Mouse (Mus musculus): Measurements from ENCODE around the gene Cd3eap.

Gene Cd3eap

DNA sequence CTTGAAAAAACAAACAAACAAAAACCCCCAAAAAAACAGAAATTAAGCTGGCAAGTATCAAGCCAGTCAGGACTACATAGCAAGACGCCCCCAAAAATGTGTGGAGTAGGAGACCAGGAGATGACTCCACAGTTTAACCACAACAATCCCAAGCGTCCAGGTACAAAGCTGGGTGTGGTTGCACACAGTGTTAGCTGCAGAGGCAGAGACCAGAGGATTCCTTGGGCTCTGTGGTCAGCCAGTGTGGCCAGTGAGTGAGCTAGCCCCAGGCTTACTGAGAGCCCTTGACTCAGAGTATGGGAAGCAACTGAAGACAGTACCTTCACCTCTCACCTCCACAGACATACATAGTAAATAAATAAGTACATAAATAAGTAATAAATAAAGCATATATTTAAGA lies 27.4 kb downstream of the Cd3eap start:
- DNase-seq (ENCODE audit: low read depth, low spot score) = no peak

DNA sequence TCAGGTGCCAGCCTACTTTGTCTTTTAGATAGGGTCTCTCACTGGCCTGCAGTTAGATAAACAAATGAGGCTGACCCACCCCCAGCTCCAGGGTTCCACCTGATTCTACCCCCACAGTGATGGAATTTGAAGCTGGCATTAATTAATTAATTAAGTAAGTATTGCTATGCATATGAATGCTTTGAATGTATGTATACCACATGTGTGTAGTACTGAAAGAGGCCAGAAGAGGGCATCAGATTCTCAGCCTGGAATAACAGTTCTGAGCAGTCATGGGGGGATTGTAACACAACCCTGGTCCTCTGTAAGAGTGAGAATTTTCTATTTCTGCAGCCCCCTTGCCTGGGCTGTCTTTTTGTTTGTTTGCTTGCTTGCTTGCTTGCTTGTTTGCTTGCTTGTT lies 30.9 kb downstream of the Cd3eap start:
- DNase-seq (ENCODE audit: low read depth, low spot score) = no peak

- no peak for DNase-seq (ENCODE audit: low read depth, low spot score)
Observed at GRCm38 (mm10) chr7:19327782-19328181, 31.5 kb downstream of the Cd3eap start.

GRCm38 (mm10) chr7:19327128-19327527 lies 32.2 kb downstream of the Cd3eap start:
- DNase-seq (ENCODE audit: low read depth, low spot score) = peak; percentile 96

- DNase-seq (ENCODE audit: low read depth, low spot score) = peak; percentile 84
Observed at GRCm38 (mm10) chr7:19326359-19326758, 32.9 kb downstream of the Cd3eap start.

DNA sequence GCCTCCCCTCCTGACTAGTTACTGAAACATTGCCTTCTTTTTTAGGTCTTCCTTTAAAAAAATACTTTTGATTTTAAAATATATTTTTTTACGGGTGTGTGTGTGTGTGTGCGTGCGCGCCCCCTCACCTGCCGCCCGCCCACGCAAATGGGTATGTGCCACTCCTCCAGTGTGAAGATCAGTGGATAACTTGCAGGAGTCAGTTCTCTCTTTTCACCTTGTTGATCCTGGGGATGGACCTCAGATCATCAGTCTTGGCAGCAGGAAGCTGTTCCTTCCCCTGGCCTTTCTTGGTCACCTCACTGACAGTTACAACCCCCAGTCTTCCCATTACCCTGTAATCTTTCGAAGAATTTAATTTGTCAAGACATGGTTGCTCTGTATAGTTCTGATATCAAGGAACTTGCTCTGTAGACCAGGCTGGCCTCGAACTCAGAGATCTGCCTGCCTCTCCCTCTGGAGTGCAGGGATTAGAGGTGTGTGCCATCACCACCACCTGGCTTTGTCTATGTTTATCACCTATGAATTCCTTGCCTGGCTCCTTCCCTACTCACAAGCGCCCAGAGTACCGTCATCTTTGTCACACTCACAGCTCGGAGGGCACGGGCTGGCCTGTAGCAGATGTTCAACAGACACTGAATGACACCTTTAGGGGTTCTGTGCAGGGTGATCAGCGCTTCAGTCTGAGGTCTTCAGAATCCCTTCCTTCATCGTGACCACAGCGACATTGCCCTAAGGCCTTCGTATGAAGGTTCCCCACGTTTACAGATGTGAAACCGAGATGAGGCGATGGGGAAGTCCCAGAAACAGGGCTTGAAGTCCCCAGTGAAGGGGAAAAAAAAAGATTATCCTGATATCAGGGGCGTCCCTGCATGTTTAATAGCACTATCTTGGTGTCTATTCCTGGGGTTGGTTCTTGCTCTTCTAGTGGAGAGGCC lies 33.8 kb downstream of the Cd3eap start:
- no peak for DNase-seq (ENCODE audit: low read depth, low spot score)

DNA sequence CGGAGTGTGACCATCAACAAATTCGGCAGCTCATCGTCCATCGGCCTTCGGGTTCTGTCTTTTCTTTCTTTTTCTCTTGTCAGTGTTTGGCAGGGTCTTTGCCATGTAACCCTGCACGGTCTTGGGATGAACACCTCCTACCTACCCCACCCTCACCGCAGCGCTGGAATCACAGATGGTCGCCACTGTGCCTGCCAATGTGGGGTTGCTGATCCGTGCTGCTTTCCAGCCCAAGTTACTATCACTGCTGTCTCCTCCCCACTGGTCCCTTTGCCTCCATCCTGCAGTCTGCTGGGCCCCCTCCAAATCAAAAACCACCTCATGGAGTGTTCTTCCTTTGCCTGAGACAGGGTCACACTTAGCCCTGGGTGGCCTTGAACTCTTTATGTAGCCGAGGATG lies 35.1 kb downstream of the Cd3eap start:
- no peak for DNase-seq (ENCODE audit: low read depth, low spot score)

GRCm38 (mm10) chr7:19322489-19322888 lies 36.8 kb downstream of the Cd3eap start:
- no peak for DNase-seq (ENCODE audit: low read depth, low spot score)

- DNase-seq (ENCODE audit: low read depth, low spot score) = no peak
Observed at GRCm38 (mm10) chr7:19321464-19321863, 37.8 kb downstream of the Cd3eap start.

GRCm38 (mm10) chr7:19320637-19321036 lies 38.6 kb downstream of the Cd3eap start:
- no peak for DNase-seq (ENCODE audit: low read depth, low spot score)

- DNase-seq (ENCODE audit: low read depth, low spot score) = peak; percentile 98
Observed at GRCm38 (mm10) chr7:19319906-19320305, 39.4 kb downstream of the Cd3eap start.

DNA sequence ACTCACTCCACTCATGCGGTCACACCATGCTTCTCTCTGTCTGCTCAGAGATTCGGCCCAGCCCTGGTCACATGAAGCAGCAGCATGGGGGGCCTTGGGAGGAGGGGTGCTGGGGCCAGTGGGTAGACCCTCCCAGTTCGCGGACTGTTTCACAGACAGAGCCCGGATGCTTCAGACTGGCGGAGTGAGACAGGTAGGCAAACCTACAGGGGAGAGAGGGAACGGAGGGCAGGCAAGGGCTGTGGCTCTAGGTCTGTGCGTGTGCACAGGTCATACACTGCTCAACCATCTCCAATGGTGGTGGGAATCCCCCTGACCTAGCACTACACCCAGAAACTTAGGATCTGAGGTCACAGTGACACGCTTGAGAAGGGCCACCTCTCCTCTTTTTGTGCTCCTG lies 39.8 kb downstream of the Cd3eap start:
- DNase-seq (ENCODE audit: low read depth, low spot score) = no peak

DNA sequence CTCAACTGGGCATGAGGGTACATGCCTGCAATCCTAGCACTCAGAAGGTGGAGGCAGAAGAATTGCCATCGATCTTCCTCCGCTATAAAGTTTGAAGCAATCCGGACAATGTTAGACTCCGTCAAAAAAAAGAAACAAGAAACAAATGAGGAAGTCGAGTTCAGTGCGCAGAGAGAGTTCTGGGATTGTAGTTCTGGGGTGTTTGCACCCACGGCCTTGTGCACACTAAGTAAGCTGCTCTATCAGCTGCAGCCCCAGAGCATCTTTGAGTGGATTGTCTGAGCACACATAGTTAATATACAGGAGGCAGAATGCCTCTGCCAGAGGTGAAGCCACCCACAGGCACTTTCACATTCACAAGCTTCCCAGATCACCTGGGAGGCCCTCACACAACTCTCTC lies 40.6 kb downstream of the Cd3eap start:
- DNase-seq (ENCODE audit: low read depth, low spot score) = no peak

DNA sequence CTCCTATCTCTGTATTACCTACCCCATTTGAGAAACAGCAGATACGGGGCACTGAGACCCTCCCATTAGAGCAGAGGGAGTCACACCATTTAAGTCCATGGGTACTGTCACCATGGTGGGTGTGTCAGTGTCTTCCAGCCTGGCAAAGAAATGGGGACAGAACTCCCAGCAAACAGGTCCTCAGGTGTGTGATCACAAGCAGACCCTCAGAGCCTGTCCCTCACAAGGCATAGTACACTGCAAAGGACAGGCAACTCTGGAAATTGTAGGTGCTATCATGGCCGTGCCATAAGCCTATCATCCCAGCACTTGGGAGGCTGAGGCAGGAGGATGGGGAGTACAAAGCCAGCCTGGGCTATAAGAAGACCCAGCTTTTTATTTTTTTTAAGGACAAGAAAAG lies 41.1 kb downstream of the Cd3eap start:
- DNase-seq (ENCODE audit: low read depth, low spot score) = no peak

DNA sequence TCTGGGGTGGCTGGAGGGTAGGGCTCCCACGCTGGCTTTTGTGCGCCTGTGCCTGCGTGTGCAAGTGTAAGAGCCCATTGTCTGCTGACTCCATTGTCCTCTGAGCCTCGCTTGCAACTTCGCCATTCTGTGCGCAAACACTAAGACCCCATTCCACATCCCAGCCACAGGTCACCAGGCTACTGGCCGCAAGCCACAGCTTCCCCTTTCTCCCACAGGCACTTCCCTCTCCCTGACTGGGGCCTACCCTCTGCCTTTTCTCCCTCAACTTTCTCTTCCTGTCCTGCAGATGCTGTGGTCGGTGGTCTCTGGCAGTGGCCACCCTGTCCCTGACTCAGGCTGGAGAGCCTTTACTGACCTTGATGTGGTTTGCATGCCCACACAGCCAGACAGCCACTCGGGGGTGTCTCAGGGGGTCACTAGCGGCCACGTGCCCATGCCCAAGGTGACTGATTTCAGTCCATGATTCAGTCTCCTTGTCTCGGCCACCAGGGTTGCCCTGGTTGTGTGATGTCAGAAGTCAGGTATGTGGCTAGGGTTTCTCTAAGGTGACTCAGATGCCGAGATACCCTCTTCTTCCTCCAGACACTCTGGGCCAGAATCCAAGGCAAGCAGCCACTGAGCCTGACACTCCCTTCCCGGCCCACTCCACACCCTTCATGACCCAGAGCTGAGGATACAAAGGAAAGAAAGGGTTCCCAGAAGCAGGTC lies 42.7 kb downstream of the Cd3eap start:
- no peak for DNase-seq (ENCODE audit: low read depth, low spot score)

- no peak for DNase-seq (ENCODE audit: low read depth, low spot score)
Observed at GRCm38 (mm10) chr7:19314033-19314432, 45.2 kb downstream of the Cd3eap start.

- DNase-seq (ENCODE audit: low read depth, low spot score) = no peak
Observed at GRCm38 (mm10) chr7:19311991-19312390, 47.3 kb downstream of the Cd3eap start.

GRCm38 (mm10) chr7:19309884-19310641 lies 49.2 kb downstream of the Cd3eap start, which contains the start of gene Fosb:
Gene Fosb, minus strand, starts transcription at chr7:19310051.
- peak; percentile 98 for DNase-seq (ENCODE audit: low read depth, low spot score)

DNA sequence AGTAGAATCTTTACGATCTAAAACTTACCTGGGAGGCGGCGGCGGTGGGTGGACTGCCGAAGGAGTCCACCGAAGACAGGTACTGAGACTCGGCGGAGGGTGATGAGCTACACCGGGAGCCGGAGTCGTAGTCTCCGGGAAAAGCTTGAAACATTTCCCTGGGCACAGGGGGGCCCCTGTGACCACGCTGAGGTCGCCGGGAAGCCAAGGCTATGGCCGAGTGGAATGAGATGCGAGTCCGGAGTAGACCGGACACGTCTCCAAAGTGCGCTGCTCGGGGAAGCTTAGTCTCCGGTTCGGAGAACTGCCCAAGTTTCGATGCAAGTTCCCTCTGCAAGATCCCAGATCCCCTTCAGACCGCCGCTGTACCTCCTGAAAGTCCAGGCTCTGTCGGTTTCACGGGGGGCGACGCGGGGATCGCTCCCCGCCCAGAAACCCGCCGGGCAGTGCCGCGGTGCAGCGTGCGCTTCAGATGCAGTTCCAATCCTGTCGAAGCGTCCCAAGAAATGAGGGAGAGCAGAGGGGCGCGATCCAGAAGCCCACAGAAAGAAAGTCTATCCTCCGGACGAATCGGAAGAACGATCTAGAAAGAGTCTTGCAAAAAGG lies 49.9 kb downstream of the Cd3eap start:
- DNase-seq (ENCODE audit: low read depth, low spot score) = no peak

DNA sequence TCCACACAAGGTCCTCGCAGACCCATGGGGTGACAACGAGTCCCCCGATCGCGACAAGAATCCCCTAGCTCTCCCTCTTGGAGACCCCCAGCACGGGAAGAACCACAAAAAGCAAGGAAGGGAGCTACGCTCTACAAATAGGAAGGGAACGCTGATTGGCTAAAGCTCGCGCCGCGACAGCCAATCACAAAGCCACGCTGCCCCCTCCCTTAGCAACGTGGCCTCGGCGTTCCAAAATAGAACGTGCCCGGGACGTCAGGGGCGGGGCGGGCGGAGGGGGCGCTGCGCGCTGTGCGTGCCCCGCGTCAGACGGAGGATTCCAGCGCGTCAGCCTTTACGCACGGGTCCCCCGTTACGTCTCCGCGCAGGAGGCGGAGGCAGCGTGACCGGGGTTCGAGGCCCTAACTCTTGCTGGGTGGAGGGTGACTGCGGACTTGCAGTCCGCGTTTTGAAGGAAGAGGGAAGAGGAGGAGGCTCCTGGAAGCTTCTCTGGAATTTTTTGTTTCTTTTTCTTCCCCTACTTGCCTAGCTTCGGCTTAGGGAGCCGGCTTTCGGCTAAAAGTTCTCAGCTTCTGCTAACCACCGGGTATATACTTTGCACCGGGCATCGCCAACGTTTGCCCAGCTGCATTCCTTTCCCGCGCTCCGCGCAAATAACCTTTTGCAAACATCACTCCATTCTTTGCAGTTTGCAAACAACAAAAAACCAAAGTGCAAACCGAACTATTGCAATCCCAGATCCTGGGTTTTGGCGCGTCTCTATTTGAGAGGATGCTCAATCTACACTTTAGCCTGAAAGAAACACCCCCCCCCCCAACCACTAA lies 50.6 kb downstream of the Cd3eap start:
- DNase-seq (ENCODE audit: low read depth, low spot score) = peak; percentile 98

Data from brain, adult 2 months (tissue).